Mouse (Mus musculus): ENCODE data around the gene Patj. TPM values are rescaled to one million over a fixed set of nuclear protein-coding genes. Genes with fewer than 3 reads are reported as not detected.

Gene Patj
- polyA plus RNA-seq, 1 experiment from 2014 or later, result 12.9 TPM

- Histone ChIP-seq H3K4me1 (replicated peaks; ENCODE audit: control insufficient read depth, insufficient read depth, low read length) (no peaks in the 10 kb centered on the region), H3K27me3 (replicated peaks; ENCODE audit: control insufficient read depth, insufficient read depth, low read length) (no peaks in the 10 kb centered on the region), H3K27ac (ENCODE audit: low read depth, low read length) (no peak overlapping the region), H3K9ac (ENCODE audit: low read depth, low read length) (no peak overlapping the region), H3K4me2 (replicated peaks; ENCODE audit: low read depth) (no peak overlapping the region), H3K4me3 (ENCODE audit: low read depth, low read length) (no peak overlapping the region), H3K36me3 (ENCODE audit: control insufficient read depth, insufficient read depth) (no peaks in the 10 kb centered on the region), H3K9me3 (ENCODE audit: control insufficient read depth) (no peaks in the 10 kb centered on the region)
- ATAC-seq, result no peak
- 55% methylated on average over 6 of the region's 6 CpGs for WGBS
- TF ChIP-seq CTCF (IDR thresholded peaks at IDR 0.05; ENCODE audit: low read depth), result no peak
These were observed 207.5 kb downstream of the Patj start for GRCm38 (mm10) chr4:98603131-98603530.

- Histone ChIP-seq H3K4me3 (ENCODE audit: low read depth, low read length) (no peak overlapping the region), H3K36me3 (ENCODE audit: control insufficient read depth, insufficient read depth) (no peaks in the 10 kb centered on the region), H3K27me3 (replicated peaks; ENCODE audit: control insufficient read depth, insufficient read depth, low read length) (no peaks in the 10 kb centered on the region), H3K27ac (ENCODE audit: low read depth, low read length) (no peak overlapping the region), H3K4me2 (replicated peaks; ENCODE audit: low read depth) (no peak overlapping the region), H3K4me1 (replicated peaks; ENCODE audit: control insufficient read depth, insufficient read depth, low read length) (no peaks in the 10 kb centered on the region; the same call in 1 of the 2 replicates), H3K9ac (ENCODE audit: low read depth, low read length) (no peak overlapping the region), H3K9me3 (ENCODE audit: control insufficient read depth) (no peaks in the 10 kb centered on the region)
- 67% methylated on average over 2 of the region's 2 CpGs for WGBS
- ATAC-seq, result no peak
- no peak for TF ChIP-seq CTCF (IDR thresholded peaks at IDR 0.05; ENCODE audit: low read depth)
These were observed 214.9 kb downstream of the Patj start for GRCm38 (mm10) chr4:98610501-98610900.

- Histone ChIP-seq H3K4me3 (ENCODE audit: low read depth, low read length) (no peak overlapping the region), H3K9me3 (ENCODE audit: control insufficient read depth) (no peaks in the 10 kb centered on the region), H3K4me1 (replicated peaks; ENCODE audit: control insufficient read depth, insufficient read depth, low read length) (no peaks in the 10 kb centered on the region; the same call in 1 of the 2 replicates), H3K27ac (ENCODE audit: low read depth, low read length) (no peak overlapping the region), H3K27me3 (replicated peaks; ENCODE audit: control insufficient read depth, insufficient read depth, low read length) (no peaks in the 10 kb centered on the region), H3K4me2 (replicated peaks; ENCODE audit: low read depth) (no peak overlapping the region), H3K9ac (ENCODE audit: low read depth, low read length) (no peak overlapping the region), H3K36me3 (ENCODE audit: control insufficient read depth, insufficient read depth) (no peaks in the 10 kb centered on the region; the same call in 1 of the 2 replicates)
- no peak for ATAC-seq
- no peak for TF ChIP-seq CTCF (IDR thresholded peaks at IDR 0.05; ENCODE audit: low read depth)
- WGBS, result 76% methylated on average over 3 of the region's 3 CpGs
These were observed 218.8 kb downstream of the Patj start for GRCm38 (mm10) chr4:98614395-98614794.

- H3K4me3 ChIP-seq (ENCODE audit: low read depth, low read length), result no peak overlapping the region
- H3K27ac ChIP-seq (ENCODE audit: low read depth, low read length), result no peak overlapping the region
- TF ChIP-seq CTCF (IDR thresholded peaks at IDR 0.05; ENCODE audit: low read depth), result no peak
- WGBS, result 88% methylated on average over 6 of the region's 6 CpGs
- H3K27me3 ChIP-seq (replicated peaks; ENCODE audit: control insufficient read depth, insufficient read depth, low read length), result no peaks in the 10 kb centered on the region
- no peak overlapping the region for H3K4me2 ChIP-seq (replicated peaks; ENCODE audit: low read depth)
- H3K9me3 ChIP-seq (ENCODE audit: control insufficient read depth), result no peaks in the 10 kb centered on the region
- H3K4me1 ChIP-seq (replicated peaks; ENCODE audit: control insufficient read depth, insufficient read depth, low read length), result no peaks in the 10 kb centered on the region
- H3K36me3 ChIP-seq (ENCODE audit: control insufficient read depth, insufficient read depth), result no peaks in the 10 kb centered on the region; the same call in 1 of the 2 replicates
- no peak for ATAC-seq
- no peak overlapping the region for H3K9ac ChIP-seq (ENCODE audit: low read depth, low read length)
These were observed 223.6 kb downstream of the Patj start for GRCm38 (mm10) chr4:98619199-98619598.

GRCm38 (mm10) chr4:98620986-98621784, 225.6 kb downstream of the Patj start:
- Histone ChIP-seq H3K9me3 (ENCODE audit: control insufficient read depth) (no peaks in the 10 kb centered on the region), H3K9ac (ENCODE audit: low read depth, low read length) (no peak overlapping the region), H3K4me1 (replicated peaks; ENCODE audit: control insufficient read depth, insufficient read depth, low read length) (no peaks in the 10 kb centered on the region), H3K4me3 (ENCODE audit: low read depth, low read length) (no peak overlapping the region), H3K4me2 (replicated peaks; ENCODE audit: low read depth) (no peak overlapping the region), H3K36me3 (ENCODE audit: control insufficient read depth, insufficient read depth) (no peaks in the 10 kb centered on the region; the same call in 1 of the 2 replicates), H3K27ac (ENCODE audit: low read depth, low read length) (no peak overlapping the region), H3K27me3 (replicated peaks; ENCODE audit: control insufficient read depth, insufficient read depth, low read length) (no peaks in the 10 kb centered on the region)
- ATAC-seq, result no peak
- 75% methylated on average over 9 of the region's 9 CpGs for WGBS
- no peak for TF ChIP-seq CTCF (IDR thresholded peaks at IDR 0.05; ENCODE audit: low read depth)

- H3K36me3 ChIP-seq (ENCODE audit: control insufficient read depth, insufficient read depth), result no peaks in the 10 kb centered on the region; the same call in 1 of the 2 replicates
- H3K4me1 ChIP-seq (replicated peaks; ENCODE audit: control insufficient read depth, insufficient read depth, low read length), result no peaks in the 10 kb centered on the region
- no peak overlapping the region for H3K9ac ChIP-seq (ENCODE audit: low read depth, low read length)
- no peaks in the 10 kb centered on the region for H3K9me3 ChIP-seq (ENCODE audit: control insufficient read depth)
- H3K27ac ChIP-seq (ENCODE audit: low read depth, low read length), result no peak overlapping the region
- H3K27me3 ChIP-seq (replicated peaks; ENCODE audit: control insufficient read depth, insufficient read depth, low read length), result no peaks in the 10 kb centered on the region
- 0 out of 2 replicates have a peak, but pooled peaks have one; percentile 25 for ATAC-seq
- WGBS, result 43% methylated on average over 1 of the region's 1 CpGs
- TF ChIP-seq CTCF (IDR thresholded peaks at IDR 0.05; ENCODE audit: low read depth), result no peak
- H3K4me3 ChIP-seq (ENCODE audit: low read depth, low read length), result no peak overlapping the region
- H3K4me2 ChIP-seq (replicated peaks; ENCODE audit: low read depth), result no peak overlapping the region
These were observed 226.6 kb downstream of the Patj start for GRCm38 (mm10) chr4:98622180-98622579.
